Mouse (Mus musculus) B cell, adult 62 days (primary cell): ENCODE data around the gene Pcbp2. TPM values are rescaled to one million over a fixed set of nuclear protein-coding genes. Genes with fewer than 3 reads are reported as not detected.

Experiments
- total RNA-seq: library from RNA; stranded (reverse); gene quantifications from 4 replicates; pipeline ENCODE4 v1.2.4, GENCODE M21; 2023

Pcbp2 gene
- 728 to 764 TPM (median 734 TPM) in 4 replicates for total RNA-seq

DNA sequence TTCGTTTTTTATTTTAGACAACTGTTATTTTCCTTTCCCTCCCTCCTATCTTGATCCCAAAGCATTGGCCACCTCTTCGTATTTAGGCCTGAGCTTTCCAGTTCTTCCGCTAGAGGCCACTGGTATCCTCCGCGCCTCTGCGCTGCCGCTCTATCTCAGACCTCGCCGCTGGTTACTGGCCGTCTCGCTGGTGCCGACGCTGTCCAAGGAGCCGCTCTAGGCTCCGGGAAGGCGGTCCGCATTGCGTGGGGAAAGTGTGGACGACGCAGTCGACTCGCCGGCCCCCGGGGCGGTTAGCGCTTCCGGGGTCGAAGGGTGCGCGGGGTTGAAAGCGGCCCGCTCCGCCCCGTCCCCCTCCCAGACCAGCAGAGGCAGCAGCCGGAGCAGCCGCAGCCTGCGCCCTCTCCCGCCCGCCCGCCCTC is at the start of gene Pcbp2:
Gene Pcbp2, plus strand, starts transcription at position 357 of the 422 bp plus-strand sequence.

DNA sequence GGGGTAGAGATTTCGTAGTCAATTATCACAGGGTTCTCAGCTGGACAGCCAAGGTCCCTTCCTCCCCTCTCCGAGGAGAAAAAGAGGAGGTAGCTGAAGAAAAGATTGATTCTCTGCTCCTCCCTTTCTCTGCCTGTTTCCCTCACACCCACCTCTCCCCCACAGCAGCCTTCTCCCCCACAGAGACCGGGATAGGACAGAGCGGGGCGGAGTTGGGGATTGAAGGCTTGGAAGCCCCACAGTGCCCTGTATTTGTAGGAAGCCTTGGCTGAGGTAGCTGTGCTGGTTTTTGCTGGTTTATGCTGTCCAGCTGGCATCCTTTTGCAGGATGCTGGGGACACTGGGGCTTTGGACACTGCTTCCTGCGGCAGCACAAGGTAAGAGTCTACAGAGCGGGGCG is 25.2 kb upstream of the Pcbp2 start, which contains the start of gene Amhr2:
Gene Amhr2, plus strand, starts transcription at position 222 of the 400 bp plus-strand sequence.

DNA sequence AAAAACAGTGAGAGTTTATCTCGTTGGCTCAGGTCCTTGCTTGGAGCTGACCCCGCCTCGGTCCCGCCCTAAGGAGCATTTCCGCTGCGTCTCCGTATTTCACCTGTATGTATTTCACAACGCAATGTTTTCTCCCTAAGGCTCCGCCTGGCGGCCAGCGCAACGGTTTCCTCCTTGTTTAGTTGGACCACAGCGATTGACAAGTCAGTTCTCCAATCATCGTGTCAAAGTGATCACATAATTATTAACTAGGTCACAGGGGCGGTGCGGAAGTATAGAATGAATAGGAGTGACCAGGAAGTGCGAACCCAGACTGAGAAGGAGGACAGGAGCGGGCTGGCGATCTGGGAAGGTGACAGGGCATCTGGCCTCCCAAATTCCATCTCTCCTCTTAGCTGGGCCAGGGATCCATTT is 11.4 kb upstream of the Pcbp2 start, which contains the start of gene Prr13:
Gene Prr13, plus strand, starts transcription at position 125 of the 414 bp plus-strand sequence.

GRCm38 (mm10) chr15:102503447-102503846 is 33.1 kb downstream of the Pcbp2 start, which contains the start of gene Gm10337:
Gm10337 (plus strand) TSS chr15:102503722.

GRCm38 (mm10) chr15:102516728-102517404 is 46.5 kb downstream of the Pcbp2 start, which contains the start of gene Map3k12:
Map3k12 (minus strand) TSS chr15:102517064.

GRCm38 (mm10) chr15:102517976-102518858 is 47.9 kb downstream of the Pcbp2 start, which contains the start of gene Tarbp2:
Tarbp2 (plus strand) TSS chr15:102518192.

GRCm38 (mm10) chr15:102524892-102525485 is 54.6 kb downstream of the Pcbp2 start, which contains the start of gene Npff:
Npff (minus strand) TSS chr15:102524942.

Other genes with a start within 250 kb of the Pcbp2 start
- 187 to 202 TPM (median 190 TPM) in 4 replicates for gene Itgb7, start 238.6 kb upstream of the Pcbp2 start, total RNA-seq
- gene Rarg, start 213.0 kb upstream of the Pcbp2 start, total RNA-seq, result 0.33 to 1.3 TPM (median 0.66 TPM) in 4 replicates
- not detected in 4 replicates for gene Gm9918, start 200.0 kb upstream of the Pcbp2 start, total RNA-seq
- gene Mfsd5, start 191.1 kb upstream of the Pcbp2 start, total RNA-seq, result 29.1 to 33.1 TPM (median 29.8 TPM) in 4 replicates
- gene Espl1, start 174.3 kb upstream of the Pcbp2 start, total RNA-seq, result 1.0 to 2.1 TPM (median 1.1 TPM) in 4 replicates
- 474 to 522 TPM (median 515 TPM) in 4 replicates for gene Pfdn5, start 144.4 kb upstream of the Pcbp2 start, total RNA-seq
- 49.2 to 62.4 TPM (median 52.1 TPM) in 4 replicates for gene Myg1, start 138.8 kb upstream of the Pcbp2 start, total RNA-seq
- gene Aaas, start 119.8 kb upstream of the Pcbp2 start, total RNA-seq, result 55.2 to 70.8 TPM (median 65.9 TPM) in 4 replicates
- not detected in 4 replicates for gene Sp7, start 103.4 kb upstream of the Pcbp2 start, total RNA-seq
- gene Sp1, start 64.4 kb upstream of the Pcbp2 start, total RNA-seq, result 173 to 210 TPM (median 184 TPM) in 4 replicates
- gene Amhr2, start 25.2 kb upstream of the Pcbp2 start, total RNA-seq, result 0.46 to 8.5 TPM (median 0.73 TPM) in 4 replicates
- 86.5 to 104 TPM (median 95.4 TPM) in 4 replicates for gene Prr13, start 11.5 kb upstream of the Pcbp2 start, total RNA-seq
- 8.3 to 18.6 TPM (median 11.2 TPM) in 3 of 4 replicates, not detected in the other for gene Gm10337, start 33.2 kb downstream of the Pcbp2 start, total RNA-seq
- 0.88 to 1.8 TPM (median 1.1 TPM) in 4 replicates for gene Map3k12, start 46.5 kb downstream of the Pcbp2 start, total RNA-seq
- 41.6 to 48.9 TPM (median 44.6 TPM) in 4 replicates for gene Tarbp2, start 47.7 kb downstream of the Pcbp2 start, total RNA-seq
- gene Npff, start 54.4 kb downstream of the Pcbp2 start, total RNA-seq, result 17.0 to 20.3 TPM (median 18.8 TPM) in 4 replicates
- 3.7 TPM in 1 of 4 replicates, not detected in the others for gene Gm28047, start 154.5 kb downstream of the Pcbp2 start, total RNA-seq
- gene Atf7, start 154.9 kb downstream of the Pcbp2 start, total RNA-seq, result 121 to 148 TPM (median 133 TPM) in 4 replicates
- gene Atp5g2, start 201.8 kb downstream of the Pcbp2 start, total RNA-seq, result 6.0 to 12.5 TPM (median 10.4 TPM) in 4 replicates